Mouse (Mus musculus) yolk sac, embryonic 10.5 days (tissue): ENCODE measurements around the gene Taf5.

Source experiments
- DNase-seq: peaks from one replicate; pipeline ENCODE4 v3.0.0-alpha.2; 2017; ENCODE audit warnings: low spot score

Taf5 gene

DNA sequence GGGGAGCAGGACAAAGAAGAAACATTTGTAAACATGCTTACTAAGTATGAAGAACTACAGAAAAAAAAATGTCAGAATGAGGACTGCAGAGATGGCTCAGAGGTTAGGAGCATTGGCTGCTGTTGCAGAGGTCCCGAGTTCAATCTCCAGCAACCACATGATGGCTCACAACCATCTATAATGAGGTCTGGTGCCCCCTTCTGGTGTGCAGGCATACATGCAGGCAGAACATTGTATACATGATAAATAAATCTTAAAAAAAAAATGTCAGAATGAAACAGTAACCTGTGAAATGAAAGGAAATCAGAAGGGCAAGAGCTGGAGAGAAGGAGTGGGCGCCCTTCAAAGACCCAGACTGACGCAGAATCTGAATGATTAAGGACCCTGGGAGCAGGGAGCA lies 1.7 kb upstream of the Taf5 start:
- no peak for DNase-seq

DNA sequence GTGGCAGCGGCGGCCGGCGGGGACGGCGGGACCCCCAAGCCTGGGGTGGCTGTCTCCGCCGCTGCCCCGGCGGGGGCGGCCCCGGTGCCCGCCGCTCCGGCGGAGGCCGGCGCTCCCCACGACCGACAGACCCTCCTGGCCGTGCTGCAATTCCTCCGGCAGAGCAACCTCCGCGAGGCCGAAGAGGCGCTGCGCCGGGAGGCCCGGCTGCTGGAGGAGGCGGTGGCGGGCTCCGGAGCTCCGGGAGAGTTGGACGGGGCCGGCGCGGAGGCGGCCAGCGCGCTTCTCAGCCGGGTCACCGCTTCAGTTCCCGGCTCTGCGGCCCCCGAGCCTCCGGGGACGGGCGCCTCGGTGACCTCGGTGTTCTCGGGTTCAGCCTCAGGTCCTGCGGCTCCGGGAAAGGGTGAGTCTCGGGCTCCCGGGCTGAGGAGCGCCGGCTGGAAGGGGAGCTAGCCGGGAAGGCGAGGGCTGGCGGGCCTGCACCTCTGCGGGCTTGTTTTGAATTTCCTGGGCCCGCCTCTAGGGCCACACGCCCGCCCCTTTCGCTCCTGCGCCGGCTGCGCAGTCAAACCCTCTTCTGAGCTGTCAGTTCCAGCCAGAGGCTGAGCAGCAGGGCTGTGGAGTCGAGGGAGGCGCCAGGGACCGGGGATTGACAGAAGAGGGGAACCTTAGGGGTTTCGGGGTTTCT lies 522 bp downstream of the Taf5 start:
- DNase-seq: peak; percentile 90

DNA sequence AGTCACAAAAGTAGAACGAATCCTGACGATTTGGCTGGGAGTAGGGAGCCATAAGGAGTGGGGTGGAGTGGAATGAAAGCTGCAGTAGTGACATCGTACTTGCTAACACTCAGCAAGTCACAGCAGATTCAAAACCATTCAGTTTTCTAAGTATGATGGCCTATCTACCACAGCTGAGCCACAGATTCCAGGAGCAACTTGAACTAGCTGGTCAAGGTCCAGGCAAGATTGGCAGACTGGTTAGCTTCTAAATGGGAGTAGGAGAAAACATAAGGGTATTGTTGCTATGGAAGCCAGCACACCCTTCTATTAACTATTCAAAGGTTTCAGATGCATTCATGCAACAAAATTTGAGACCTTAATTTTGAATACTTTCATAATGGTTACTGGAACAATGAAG lies 20.7 kb downstream of the Taf5 start:
- no peak for DNase-seq

DNA sequence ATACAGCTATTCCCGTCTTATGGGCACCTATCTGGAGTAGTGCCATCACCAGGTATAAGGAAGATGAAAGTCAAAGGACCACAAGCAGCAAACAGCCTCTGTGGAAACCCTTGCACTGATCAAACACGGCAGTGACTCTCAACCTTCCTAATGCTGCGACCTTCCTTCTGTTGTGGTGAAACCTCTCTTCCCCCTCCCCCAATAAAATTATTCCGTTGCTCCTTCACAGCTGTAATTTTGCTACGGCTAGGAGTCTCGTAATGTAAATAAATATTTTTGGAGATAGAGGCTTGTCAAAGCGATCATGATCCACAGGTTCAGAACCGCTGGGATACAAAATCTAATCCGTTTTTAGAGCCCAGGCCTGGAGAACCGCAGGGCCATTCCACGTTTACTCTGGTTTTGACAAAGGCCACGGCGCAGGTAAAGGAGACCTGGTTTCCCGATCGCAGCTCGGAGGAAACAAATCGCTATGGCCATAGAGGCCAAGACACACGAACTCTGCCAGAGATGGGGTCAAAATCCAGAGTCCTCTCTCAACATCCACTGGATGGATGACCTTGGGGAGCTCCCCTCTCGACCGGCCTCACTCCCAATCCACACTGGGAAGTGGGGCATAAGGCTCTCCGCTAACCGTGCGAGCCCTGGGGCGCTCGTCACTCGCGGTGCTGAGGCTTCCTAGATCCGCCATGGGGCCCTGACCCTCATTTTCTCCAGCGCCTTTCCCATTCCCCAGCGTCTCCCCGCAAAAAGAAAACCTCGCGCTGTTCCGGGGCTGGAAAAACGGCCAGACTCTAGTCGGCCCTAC lies 22.4 kb downstream of the Taf5 start:
- DNase-seq: no peak

DNA sequence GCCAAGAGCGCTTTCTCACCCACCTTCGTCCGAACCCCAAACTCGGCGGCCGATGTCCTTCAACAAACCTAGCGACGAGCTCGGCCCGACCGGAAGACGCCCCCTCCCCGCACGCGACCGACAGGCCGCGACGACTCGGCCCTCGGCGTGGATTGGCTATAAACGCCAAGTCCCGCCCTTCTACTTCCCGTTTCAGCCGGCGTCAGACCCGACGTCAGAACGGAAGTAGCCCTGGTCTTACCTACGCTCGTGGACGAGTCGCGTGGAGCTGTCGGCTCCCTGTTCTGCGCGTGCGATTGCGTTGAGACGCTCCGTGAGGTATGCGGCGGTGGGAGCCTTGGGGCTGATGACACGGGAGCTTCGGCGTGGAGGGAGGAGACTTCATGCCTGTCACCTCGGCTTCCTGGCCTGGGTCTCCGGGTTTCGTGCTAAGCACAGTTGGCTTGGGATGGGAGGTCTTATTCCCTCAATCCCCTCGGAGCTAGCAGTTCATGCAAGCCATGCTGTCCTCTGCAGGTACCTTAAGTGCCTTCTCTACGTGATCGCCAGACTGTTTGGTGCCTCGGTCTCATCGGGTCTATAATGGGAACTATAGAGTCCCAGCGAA lies 23.1 kb downstream of the Taf5 start, which contains the start of the genes Usmg5 and Pdcd11:
Gene Usmg5, minus strand, starts transcription at position 98 of the 607 bp plus-strand sequence.
Gene Pdcd11, plus strand, starts transcription at position 219 of the 607 bp plus-strand sequence.
- DNase-seq: peak; percentile 94

DNA sequence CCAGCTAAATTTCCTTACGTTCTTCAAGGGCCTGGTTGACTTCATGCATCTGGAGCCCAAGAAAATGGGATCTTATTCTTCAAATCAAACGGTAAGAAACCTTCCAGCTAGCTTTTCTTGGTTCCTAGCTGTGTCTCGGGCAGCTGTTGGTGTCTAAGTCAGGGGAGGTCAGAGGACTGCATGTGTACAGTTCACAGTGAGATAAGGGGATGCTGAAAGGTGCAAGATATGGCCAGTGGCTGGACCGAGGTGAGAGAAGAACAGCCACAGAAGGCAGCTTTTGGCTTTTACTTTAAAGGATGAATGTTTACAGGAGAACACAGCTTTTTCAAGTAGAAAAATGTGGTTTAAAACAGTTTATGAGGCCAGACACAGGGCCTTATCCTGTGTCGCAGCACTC lies 33.5 kb downstream of the Taf5 start:
- DNase-seq: no peak

DNA sequence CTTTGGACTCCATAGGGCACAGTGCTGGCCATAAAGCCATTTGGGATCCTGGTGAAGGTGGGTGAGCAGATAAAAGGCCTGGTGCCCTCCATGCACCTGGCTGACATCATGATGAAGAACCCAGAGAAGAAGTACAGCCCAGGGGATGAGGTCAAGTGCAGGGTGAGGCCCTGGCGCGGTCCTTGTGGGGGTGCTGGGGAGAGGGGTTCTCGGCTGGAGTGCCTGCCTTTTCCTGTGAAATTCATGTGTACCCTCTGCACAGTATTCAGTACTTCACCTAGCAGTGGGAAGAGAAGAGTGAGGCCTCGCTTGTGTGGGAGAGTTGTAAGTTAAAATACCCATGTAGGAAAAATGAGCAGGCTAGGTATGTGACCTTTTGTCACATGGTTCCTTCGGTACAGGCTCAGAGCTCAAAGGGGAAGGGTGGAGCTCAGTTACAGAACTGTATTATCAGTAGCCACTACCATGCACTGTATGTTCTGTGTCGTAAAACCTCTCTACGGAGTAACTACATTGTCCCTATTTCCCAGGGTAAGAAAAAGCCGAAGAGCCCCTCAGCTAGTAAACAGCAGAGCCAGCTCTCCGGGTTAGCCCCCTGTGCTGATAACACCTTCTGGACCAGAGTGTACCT lies 37.2 kb downstream of the Taf5 start:
- DNase-seq: no peak

DNA sequence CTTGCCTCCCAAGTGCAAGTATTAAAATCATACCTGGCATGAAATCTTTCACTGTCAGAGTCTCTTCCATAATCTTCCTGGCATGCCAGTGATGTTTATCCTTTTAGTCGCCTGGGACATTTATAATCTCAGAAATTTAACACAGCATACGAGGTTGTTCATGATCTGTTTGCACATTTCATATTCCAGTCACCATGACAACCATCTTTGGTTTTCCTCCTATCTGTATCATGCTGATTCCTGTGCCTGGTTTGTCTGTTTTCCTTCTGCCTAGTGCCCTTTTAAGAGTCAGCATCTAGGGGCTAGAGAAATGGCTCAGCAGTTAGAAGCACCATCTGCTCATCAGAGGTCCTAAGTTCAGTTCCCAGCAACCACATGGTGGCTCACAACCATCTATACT lies 51.1 kb downstream of the Taf5 start:
- no peak for DNase-seq

DNA sequence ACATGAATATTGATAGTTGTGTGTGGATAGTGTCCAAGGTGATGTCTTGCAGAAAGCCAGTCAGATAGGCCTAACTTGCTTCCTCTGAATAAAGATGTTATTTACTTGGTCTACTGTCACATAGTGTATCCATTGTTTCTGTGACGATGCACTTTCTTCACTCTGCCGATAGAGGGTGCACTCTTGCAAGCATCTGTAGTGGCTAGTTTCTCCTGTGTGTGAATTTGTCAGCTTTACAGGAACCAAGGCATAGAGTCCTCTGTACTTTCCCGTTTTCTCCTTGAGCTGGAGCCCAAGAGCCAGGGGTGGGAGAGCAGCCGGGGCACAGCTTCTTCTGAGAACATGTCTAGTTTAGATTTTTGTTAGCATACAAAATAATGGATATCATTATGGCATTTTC lies 53.5 kb downstream of the Taf5 start:
- peak; percentile 9 for DNase-seq

DNA sequence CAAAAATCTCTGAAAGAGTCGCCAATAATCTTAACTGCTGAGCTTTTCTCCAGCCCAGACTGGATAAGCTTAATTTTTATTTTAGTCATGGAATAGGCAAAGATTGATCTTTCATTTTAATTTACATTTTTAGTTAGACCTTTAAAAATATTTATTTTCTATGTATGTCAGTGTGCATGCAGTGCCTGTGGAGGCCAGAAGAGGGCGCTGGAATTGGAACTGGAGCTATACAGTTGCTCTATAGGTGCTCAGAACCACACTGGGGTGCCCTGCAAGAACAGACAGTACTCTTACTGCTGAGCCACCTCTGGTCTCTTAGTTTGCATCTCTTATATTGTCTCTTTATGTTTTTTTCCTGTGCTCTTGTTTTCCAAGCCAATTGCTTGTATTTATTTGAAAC lies 55.3 kb downstream of the Taf5 start:
- DNase-seq: no peak

DNA sequence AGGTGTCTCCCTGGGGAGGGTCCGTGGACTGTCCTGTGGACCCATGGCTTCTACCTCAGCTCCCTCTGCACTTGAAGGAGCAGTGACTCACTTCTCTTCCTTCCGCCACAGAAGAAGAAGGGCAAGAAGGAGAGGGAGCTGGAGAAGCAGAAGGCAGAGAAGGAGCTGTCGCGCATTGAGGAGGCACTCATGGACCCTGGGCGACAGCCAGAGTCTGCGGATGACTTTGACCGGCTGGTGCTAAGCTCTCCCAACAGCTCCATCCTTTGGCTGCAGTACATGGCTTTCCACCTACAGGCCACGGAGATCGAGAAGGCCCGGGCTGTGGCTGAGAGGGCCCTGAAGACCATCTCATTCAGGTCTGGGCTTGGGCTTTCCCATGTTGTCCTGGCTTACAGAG lies 60.6 kb downstream of the Taf5 start:
- DNase-seq: no peak

DNA sequence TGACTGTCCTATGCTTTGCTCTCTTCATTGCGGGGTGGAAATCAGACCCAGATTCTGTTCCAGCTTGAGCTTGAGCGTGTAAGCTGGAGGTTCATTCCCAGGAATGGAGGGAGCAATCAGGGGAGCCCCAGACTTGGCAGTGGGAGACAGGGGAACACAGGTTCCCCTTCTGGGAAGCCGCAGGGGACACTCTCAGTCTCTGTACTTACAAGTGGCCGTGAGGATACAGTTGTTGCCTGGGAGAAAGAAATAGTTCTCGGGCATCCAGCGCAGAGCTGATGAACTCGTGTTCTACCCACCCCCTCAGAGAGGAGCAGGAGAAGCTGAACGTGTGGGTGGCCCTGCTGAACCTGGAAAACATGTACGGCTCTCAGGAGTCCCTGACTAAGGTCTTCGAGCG lies 61.3 kb downstream of the Taf5 start:
- no peak for DNase-seq

DNA sequence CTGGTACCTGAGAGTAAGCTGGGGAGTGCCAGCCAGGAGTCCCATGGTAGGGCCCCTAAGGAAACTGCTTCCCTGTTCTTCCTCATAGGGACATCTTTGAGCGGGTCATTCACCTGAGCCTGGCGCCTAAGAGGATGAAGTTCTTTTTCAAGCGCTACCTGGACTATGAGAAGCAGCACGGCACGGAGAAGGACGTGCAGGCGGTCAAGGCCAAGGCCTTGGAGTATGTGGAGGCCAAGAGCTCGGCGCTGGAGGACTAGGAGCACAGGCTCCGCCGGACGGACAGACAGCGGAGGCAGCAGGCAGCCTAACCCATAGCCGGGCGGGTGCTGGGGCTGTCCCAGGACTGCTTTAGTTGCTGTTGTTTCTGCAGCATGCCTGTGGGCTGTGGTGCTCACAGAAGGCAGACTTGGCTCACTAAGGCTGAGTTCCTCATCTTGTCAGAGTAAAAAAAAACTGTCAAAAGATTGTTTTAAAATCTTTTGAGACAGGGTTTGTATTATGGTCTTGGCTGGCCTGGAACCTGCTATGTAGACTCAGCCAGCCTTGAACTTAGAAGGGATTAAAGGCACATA lies 63.1 kb downstream of the Taf5 start:
- DNase-seq: no peak
